Mouse (Mus musculus) spleen, adult 2 months (tissue): ENCODE measurements around the gene Olig2.

ENCODE experiments used
- CTCF ChIP-seq: fragments of 200-500 bp; IDR thresholded peaks from 2 replicates; pipeline ENCODE4 v1.5.1; 2011; ENCODE audit warnings: mild to moderate bottlenecking, inconsistent platforms; ENCODE audit not compliant: insufficient read depth, insufficient read length, insufficient replicate concordance; ENCODE audit errors: extremely low read depth
- POLR2A ChIP-seq: fragments of 200-500 bp; IDR thresholded peaks from 2 replicates; pipeline ENCODE4 v1.6.1; 2011; ENCODE audit warnings: low read depth, low read length, inconsistent platforms

- no peak for TF ChIP-seq CTCF
- TF ChIP-seq POLR2A: no peak
These were observed 600 bp upstream of the Olig2 start for GRCm38 (mm10) chr16:91224481-91225232.
